ENCODE assay signal across 10 mouse cellular contexts in the genomic region with DNA sequence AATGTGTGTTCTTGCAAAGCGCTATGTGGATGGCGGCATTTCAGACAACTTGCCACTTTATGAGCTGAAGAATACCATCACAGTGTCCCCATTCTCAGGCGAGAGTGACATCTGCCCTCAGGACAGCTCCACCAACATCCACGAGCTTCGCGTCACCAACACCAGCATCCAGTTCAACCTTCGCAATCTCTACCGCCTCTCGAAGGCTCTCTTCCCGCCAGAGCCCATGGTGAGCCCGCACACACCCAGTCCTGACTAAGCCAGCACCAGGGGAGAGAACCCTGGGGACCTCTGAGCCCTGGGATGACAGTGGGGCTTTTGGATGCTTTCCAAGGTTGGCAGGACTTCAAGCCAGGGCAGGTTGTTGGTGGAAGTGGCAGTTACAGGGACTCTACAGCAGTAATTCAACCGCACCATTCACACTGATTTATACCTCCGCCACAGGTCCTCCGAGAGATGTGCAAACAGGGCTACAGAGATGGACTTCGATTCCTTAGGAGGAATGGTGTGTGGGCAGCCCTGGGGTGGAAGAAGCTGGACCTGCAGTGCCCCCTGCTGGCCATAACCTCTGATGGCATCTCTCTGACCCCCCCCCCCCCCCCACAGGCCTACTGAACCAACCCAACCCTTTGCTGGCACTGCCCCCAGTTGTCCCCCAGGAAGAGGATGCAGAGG. TPM values are rescaled to one million over a fixed set of nuclear protein-coding genes. Genes with fewer than 3 reads are reported as not detected.
DNase-seq lines count a peak whose midpoint lies in the region; ATAC-seq and TF ChIP-seq lines count a peak whose summit lies in the region.
"Had no signal": no experiment of that assay in that cellular context is flagged by ENCODE, and none has a peak within 500 bp of the region (broad histone marks: within the 10 kb centered on the region; RNA-seq: fewer than 3 reads in every experiment).

No protein-coding gene starts in this region.

- no peak for DNase-seq in liver, adult 2 months (ENCODE audit: extremely low read depth, low read depth, low spot score)
- DNase-seq in liver, embryonic 11.5 days (ENCODE audit: low spot score), result no peak
- peak; percentile 66 for DNase-seq in adipocyte (ENCODE audit: low spot score)
- DNase-seq in cerebellum, postnatal 10 days, result peak; percentile 63 to 72
- peak; percentile 66 for DNase-seq in lung, postnatal 0 days (ENCODE audit: low spot score)
- peak; percentile 66 for DNase-seq in thymus, postnatal 14 days
- DNase-seq in urinary bladder, postnatal 14 days (ENCODE audit: low spot score), result no peak
- DNase-seq in left cerebral cortex, postnatal 14 days (ENCODE audit: low spot score in 2 of 2), result no peak

- no peaks in the 10 kb centered on the region for H3K9me3 ChIP-seq in liver, embryonic 11.5 days (ENCODE audit: control insufficient read depth, low read length)
- H3K9me3 ChIP-seq in lung, postnatal 0 days (ENCODE audit: low read length), result no peaks in the 10 kb centered on the region
- H3K9me3 ChIP-seq: limb, embryonic 15.5 days had no signal

- TF ChIP-seq EP300 in lung, postnatal 0 days (IDR thresholded peaks at IDR 0.05), result no peak

- H3K4me2 ChIP-seq in liver, embryonic 11.5 days, result no peak overlapping the region
- H3K4me2 ChIP-seq in lung, postnatal 0 days (replicated peaks; ENCODE audit: low read depth, low read length), result no peak overlapping the region
- H3K4me2 ChIP-seq: limb, embryonic 15.5 days had no signal

- H3K27me3 ChIP-seq in liver, adult 2 months (ENCODE audit: control insufficient read depth, insufficient read depth, low read length), result no peaks in the 10 kb centered on the region
- H3K27me3 ChIP-seq in liver, embryonic 11.5 days (replicated peaks; ENCODE audit: control insufficient read depth, insufficient read depth, low read length), result peaks cover 30% of the 10 kb centered on the region
- H3K27me3 ChIP-seq in lung, postnatal 0 days (replicated peaks; ENCODE audit: insufficient read depth, low read length), result no peaks in the 10 kb centered on the region

- no peak overlapping the region for H3K27ac ChIP-seq in liver, adult 2 months (replicated peaks; ENCODE audit: insufficient read depth, low read depth, low read length)
- no peak overlapping the region for H3K27ac ChIP-seq in liver, embryonic 11.5 days (ENCODE audit: low read depth, low read length)
- H3K27ac ChIP-seq in lung, postnatal 0 days (ENCODE audit: low read length), result no peak overlapping the region
- H3K27ac ChIP-seq: limb, embryonic 15.5 days had no signal

- H3K36me3 ChIP-seq in liver, adult 2 months (ENCODE audit: control insufficient read depth, insufficient read depth, low read length), result peaks cover 19% of the 10 kb centered on the region; the same call in 1 of the 2 replicates
- H3K36me3 ChIP-seq in liver, embryonic 11.5 days (ENCODE audit: control insufficient read depth, insufficient read depth, low read length), result no peaks in the 10 kb centered on the region
- H3K36me3 ChIP-seq in lung, postnatal 0 days (ENCODE audit: insufficient read depth, low read length), result peaks cover 22% of the 10 kb centered on the region

- H3K9ac ChIP-seq in liver, adult 2 months (ENCODE audit: low read depth, low read length), result no peak overlapping the region
- no peak overlapping the region for H3K9ac ChIP-seq in liver, embryonic 11.5 days (ENCODE audit: low read depth, low read length)
- H3K9ac ChIP-seq in lung, postnatal 0 days (replicated peaks; ENCODE audit: low read depth), result no peak overlapping the region
- H3K9ac ChIP-seq: limb, embryonic 15.5 days had no signal

- no peak overlapping the region for H3K4me3 ChIP-seq in liver, adult 2 months (ENCODE audit: insufficient read depth, low read depth, low read length)
- H3K4me3 ChIP-seq in liver, embryonic 11.5 days (ENCODE audit: low read depth, low read length), result no peak overlapping the region
- H3K4me3 ChIP-seq in lung, postnatal 0 days (ENCODE audit: low read depth, low read length), result no peak overlapping the region
- H3K4me3 ChIP-seq: erythroblast, embryonic 14.5 days; limb, embryonic 15.5 days had no signal

- ATAC-seq in liver, embryonic 11.5 days (replicated peaks; ENCODE audit: low FRiP score), result no peak
- no peak for ATAC-seq in lung, postnatal 0 days

- H3K79me2 ChIP-seq in liver, adult 2 months (ENCODE audit: control insufficient read depth, insufficient read depth, low read length), result peaks cover 8% of the 10 kb centered on the region; the same call in 1 of the 2 replicates

- intact Hi-C loops in left cerebral cortex, postnatal 14 days (cut with DNase I), result no loop called here

- H3K4me1 ChIP-seq in liver, adult 2 months (ENCODE audit: control insufficient read depth, insufficient read depth, low read length), result peaks cover 21% of the 10 kb centered on the region; the same call in 1 of the 2 replicates
- peaks cover 17% of the 10 kb centered on the region for H3K4me1 ChIP-seq in liver, embryonic 11.5 days (replicated peaks; ENCODE audit: control insufficient read depth, insufficient read depth, low read length)
- H3K4me1 ChIP-seq in lung, postnatal 0 days (ENCODE audit: insufficient read depth, low read depth, low read length), result peaks cover 31% of the 10 kb centered on the region

- 73% methylated on average over 15 of the region's 15 CpGs for WGBS in liver, adult 2 months
- 74% methylated on average over 15 of the region's 15 CpGs for WGBS in liver, embryonic 11.5 days
- WGBS in lung, postnatal 0 days, result 71% methylated on average over 15 of the region's 15 CpGs

- TF ChIP-seq CTCF in liver, adult 2 months (IDR thresholded peaks at IDR 0.05; ENCODE audit: low read depth, low read length), result peak; percentile 80
- TF ChIP-seq CTCF in lung, postnatal 0 days (IDR thresholded peaks at IDR 0.05), result peak; percentile 75

- TF ChIP-seq POLR2A in liver, adult 2 months (IDR thresholded peaks at IDR 0.05; ENCODE audit: extremely low read depth, insufficient read depth, low read length), result no peak

RNA-seq across cellular contexts. Expression of a gene that starts 2.8 kb away (rescaled TPM):
- 3.7 and 4.3 TPM in 2 replicates for total RNA-seq in liver, adult 2 months (2014; rRNA removed)
- polyA plus RNA-seq in liver, adult 2 months (2012; rRNA removed), result 4.7 and 8.7 TPM in 2 replicates
- 4.3 and 7.2 TPM in 2 replicates for polyA plus RNA-seq in liver, embryonic 11.5 days (2014; fragmentation: Nextera tagmentation; extraction: Ambion mirVana)
- 74.9 and 82.0 TPM in 2 replicates for polyA plus RNA-seq in lung, postnatal 0 days (2015; fragmentation: Nextera tagmentation; extraction: Ambion mirVana)
- 1 to 10 TPM; 5.3 to 5.6 TPM for total RNA-seq in left cerebral cortex, postnatal 14 days (2021)

RNA-seq across cellular contexts. Expression of a gene that starts 3.1 kb away (rescaled TPM):
- total RNA-seq in liver, adult 2 months (2014; rRNA removed), result 22.6 and 31.7 TPM in 2 replicates
- 83.7 and 84.8 TPM in 2 replicates for polyA plus RNA-seq in liver, adult 2 months (2012; rRNA removed)
- 23.4 and 23.7 TPM in 2 replicates for polyA plus RNA-seq in liver, embryonic 11.5 days (2014; fragmentation: Nextera tagmentation; extraction: Ambion mirVana)
- polyA plus RNA-seq in lung, postnatal 0 days (2015; fragmentation: Nextera tagmentation; extraction: Ambion mirVana), result 96.0 and 116 TPM in 2 replicates
- 10 to 100 TPM; 22.9 to 28.8 TPM for total RNA-seq in left cerebral cortex, postnatal 14 days (2021)

RNA-seq across cellular contexts. Expression of a gene that starts 9.1 kb away (rescaled TPM):
- 51.9 and 52.7 TPM in 2 replicates for total RNA-seq in liver, adult 2 months (2014; rRNA removed)
- 92.8 and 103 TPM in 2 replicates for polyA plus RNA-seq in liver, adult 2 months (2012; rRNA removed)
- 20.6 and 22.3 TPM in 2 replicates for polyA plus RNA-seq in liver, embryonic 11.5 days (2014; fragmentation: Nextera tagmentation; extraction: Ambion mirVana)
- 45.1 and 49.6 TPM in 2 replicates for polyA plus RNA-seq in lung, postnatal 0 days (2015; fragmentation: Nextera tagmentation; extraction: Ambion mirVana)
- 10 to 100 TPM; 27.5 to 33.8 TPM for total RNA-seq in left cerebral cortex, postnatal 14 days (2021)

RNA-seq across cellular contexts. Expression of a gene that starts 11.0 kb away (rescaled TPM):
- 255 and 308 TPM in 2 replicates for total RNA-seq in liver, adult 2 months (2014; rRNA removed)
- 265 and 286 TPM in 2 replicates for polyA plus RNA-seq in liver, adult 2 months (2012; rRNA removed)
- 1,652 and 1,836 TPM in 2 replicates for polyA plus RNA-seq in liver, embryonic 11.5 days (2014; fragmentation: Nextera tagmentation; extraction: Ambion mirVana)
- polyA plus RNA-seq in lung, postnatal 0 days (2015; fragmentation: Nextera tagmentation; extraction: Ambion mirVana), result 878 and 910 TPM in 2 replicates
- total RNA-seq in left cerebral cortex, postnatal 14 days (2021), result 100 to 1,000 TPM; 572 to 599 TPM

RNA-seq across cellular contexts. Expression of a gene that starts 14.3 kb away (rescaled TPM):
- 0.37 and 0.94 TPM in 2 replicates for total RNA-seq in liver, adult 2 months (2014; rRNA removed)
- 3.8 and 4.7 TPM in 2 replicates for polyA plus RNA-seq in liver, adult 2 months (2012; rRNA removed)
- 22.5 and 22.7 TPM in 2 replicates for polyA plus RNA-seq in liver, embryonic 11.5 days (2014; fragmentation: Nextera tagmentation; extraction: Ambion mirVana)
- polyA plus RNA-seq in lung, postnatal 0 days (2015; fragmentation: Nextera tagmentation; extraction: Ambion mirVana), result 1.7 and 1.8 TPM in 2 replicates
- 1 to 10 TPM; 1.2 to 2.4 TPM for total RNA-seq in left cerebral cortex, postnatal 14 days (2021)

Comparison
In these comparisons a context has a peak if more than half of its experiments do, and no peak if none do; other contexts are left out.
1. DNase-seq: peak in adipocyte (single experiment), cerebellum, postnatal 10 days (2 of 2), lung, postnatal 0 days (single experiment) and thymus, postnatal 14 days (single experiment); none in liver, adult 2 months (single experiment), liver, embryonic 11.5 days (single experiment), urinary bladder, postnatal 14 days (single experiment) and left cerebral cortex, postnatal 14 days (0 of 2).